Mouse (Mus musculus) embryonic fibroblast, embryonic 13.5 days (primary cell): ENCODE data around the gene Lrig2. TPM values are rescaled to one million over a fixed set of nuclear protein-coding genes. Genes with fewer than 3 reads are reported as not detected.

Source experiments
- H3K27ac ChIP-seq: 2 replicates; pipeline ENCODE4 v1.5.1; 2012; ENCODE audit warnings: low read length, control low read depth, inconsistent platforms; ENCODE audit not compliant: insufficient read depth
- H3K4me1 ChIP-seq: 2 replicates; pipeline ENCODE4 v1.6.1; 2011; ENCODE audit warnings: low read length; ENCODE audit not compliant: control insufficient read depth, insufficient read depth
- H3K4me3 ChIP-seq: 2 replicates; pipeline ENCODE4 v1.5.1; 2011; ENCODE audit warnings: mild to moderate bottlenecking, control low read depth, low read length; ENCODE audit not compliant: insufficient read depth
- CTCF ChIP-seq: IDR thresholded peaks from 2 replicates; pipeline ENCODE4 v1.5.1; 2011; ENCODE audit warnings: mild to moderate bottlenecking, control low read depth, low read length, moderate library complexity, borderline replicate concordance; ENCODE audit not compliant: insufficient read depth
- POLR2A ChIP-seq: IDR thresholded peaks from 2 replicates; pipeline ENCODE4 v1.6.1; 2011; ENCODE audit warnings: low read depth, mild to moderate bottlenecking, control low read depth, low read length, moderate library complexity
- polyA plus RNA-seq: library from polyadenylated mRNA; stranded (reverse); fragments of >200 nt; gene quantifications from 2 replicates; pipeline ENCODE4 v1.2.4, GENCODE M21; 2011; ENCODE audit warnings: low read depth; ENCODE audit not compliant: missing spikeins, insufficient read length

The Lrig2 gene
- polyA plus RNA-seq, 1 experiment: 18.5 TPM

GRCm38 (mm10) chr3:104383681-104384341, 127.9 kb downstream of the Lrig2 start:
- H3K4me3 ChIP-seq: no peak overlapping the region
- peak overlapping the region; percentile 20; the same call in 1 of the 2 replicates for H3K27ac ChIP-seq
- TF ChIP-seq POLR2A: no peak
- no peak for TF ChIP-seq CTCF
- peaks cover 5% of the 10 kb centered on the region; the same call in 1 of the 2 replicates for H3K4me1 ChIP-seq

- no peak overlapping the region for H3K27ac ChIP-seq
- TF ChIP-seq POLR2A (no peak), CTCF (no peak)
- H3K4me3 ChIP-seq: no peak overlapping the region
- H3K4me1 ChIP-seq: no peaks in the 10 kb centered on the region
Measured at GRCm38 (mm10) chr3:104378228-104378627, 133.5 kb downstream of the Lrig2 start.

GRCm38 (mm10) chr3:104373907-104374306, 137.8 kb downstream of the Lrig2 start:
- Histone ChIP-seq H3K27ac (no peak overlapping the region), H3K4me1 (no peaks in the 10 kb centered on the region), H3K4me3 (no peak overlapping the region)
- no peak for TF ChIP-seq POLR2A
- TF ChIP-seq CTCF: no peak

GRCm38 (mm10) chr3:104372374-104372773, 139.3 kb downstream of the Lrig2 start:
- no peak overlapping the region for H3K4me3 ChIP-seq
- H3K27ac ChIP-seq: no peak overlapping the region
- TF ChIP-seq CTCF (no peak), POLR2A (no peak)
- no peaks in the 10 kb centered on the region for H3K4me1 ChIP-seq

GRCm38 (mm10) chr3:104367912-104368311, 143.8 kb downstream of the Lrig2 start:
- no peak overlapping the region for H3K27ac ChIP-seq
- no peak overlapping the region for H3K4me3 ChIP-seq
- no peaks in the 10 kb centered on the region for H3K4me1 ChIP-seq
- TF ChIP-seq CTCF (no peak), POLR2A (no peak)

- Histone ChIP-seq H3K4me3 (no peak overlapping the region), H3K4me1 (0 out of 2 replicates have a peak, but pooled peaks cover 7% of the 10 kb centered on the region), H3K27ac (no peak overlapping the region)
- no peak for TF ChIP-seq CTCF
- TF ChIP-seq POLR2A: no peak
Measured at GRCm38 (mm10) chr3:104361814-104362213, 149.9 kb downstream of the Lrig2 start.

- TF ChIP-seq CTCF (no peak), POLR2A (no peak)
- Histone ChIP-seq H3K4me1 (0 out of 2 replicates have a peak, but pooled peaks cover 7% of the 10 kb centered on the region), H3K27ac (peak overlapping the region; percentile 62), H3K4me3 (no peak overlapping the region)
Measured at GRCm38 (mm10) chr3:104360325-104360724, 151.4 kb downstream of the Lrig2 start.

GRCm38 (mm10) chr3:104359225-104360135, 152.2 kb downstream of the Lrig2 start:
- Histone ChIP-seq H3K4me3 (no peak overlapping the region), H3K27ac (peak overlapping the region; percentile 62), H3K4me1 (0 out of 2 replicates have a peak, but pooled peaks cover 7% of the 10 kb centered on the region)
- TF ChIP-seq CTCF (no peak), POLR2A (no peak)

- H3K27ac ChIP-seq: no peak overlapping the region
- TF ChIP-seq CTCF (no peak), POLR2A (no peak)
- H3K4me1 ChIP-seq: 0 out of 2 replicates have a peak, but pooled peaks cover 7% of the 10 kb centered on the region
- H3K4me3 ChIP-seq: no peak overlapping the region
Measured at GRCm38 (mm10) chr3:104358747-104359146, 153.0 kb downstream of the Lrig2 start.
